Mouse (Mus musculus) hindbrain, postnatal 0 days (tissue): ENCODE measurements around the gene Mmaa. TPM values are rescaled to one million over a fixed set of nuclear protein-coding genes. Genes with fewer than 3 reads are reported as not detected.

Source experiments
- ATAC-seq: fragments of 200-750 bp; cut with Nextera tagmentation; 2 replicates; pipeline ENCODE4 v1.8.0; 2017; ENCODE audit warnings: mild to moderate bottlenecking, moderate TSS enrichment, moderate library complexity
- DNase-seq: peaks from one replicate; pipeline ENCODE4 v3.0.0-alpha.2; 2015; ENCODE audit warnings: low spot score
- H3K27ac ChIP-seq: fragments of 300-500 bp; sonication (generic); 2 replicates; pipeline ENCODE4 v1.5.1; 2014; ENCODE audit warnings: mild to moderate bottlenecking
- H3K27me3 ChIP-seq: fragments of 300-500 bp; sonication (generic); 2 replicates; pipeline ENCODE4 v1.6.1; 2014; ENCODE audit warnings: low read length, mixed read lengths; ENCODE audit not compliant: insufficient read depth
- H3K36me3 ChIP-seq: fragments of 300-500 bp; sonication (generic); 2 replicates; pipeline ENCODE4 v1.6.1; 2014; ENCODE audit warnings: low read length, mixed read lengths; ENCODE audit not compliant: insufficient read depth
- H3K4me1 ChIP-seq: fragments of 300-500 bp; sonication (generic); 2 replicates; pipeline ENCODE4 v1.6.1; 2014; ENCODE audit warnings: antibody characterized with exemption, low read length, mixed read lengths; ENCODE audit not compliant: insufficient read depth
- H3K4me2 ChIP-seq: fragments of 300-500 bp; sonication (generic); 2 replicates; pipeline ENCODE4 v1.6.1; 2014; ENCODE audit warnings: low read depth, mild to moderate bottlenecking, low read length, moderate library complexity, mixed read lengths
- H3K4me3 ChIP-seq: fragments of 300-500 bp; sonication (generic); 2 replicates; pipeline ENCODE4 v1.5.1; 2014; ENCODE audit warnings: low read length
- H3K9ac ChIP-seq: fragments of 300-500 bp; sonication (generic); replicated peaks from 2 replicates; pipeline ENCODE4 v1.6.1; 2014; ENCODE audit warnings: mild to moderate bottlenecking, low read length, moderate library complexity, mixed read lengths
- H3K9me3 ChIP-seq: fragments of 300-500 bp; sonication (generic); 2 replicates; pipeline ENCODE4 v1.6.1; 2016; ENCODE audit warnings: low read length, mixed read lengths
- CTCF ChIP-seq: IDR thresholded peaks from 2 replicates; pipeline ENCODE4 v1.5.1; 2016; ENCODE audit warnings: antibody characterized with exemption, control low read depth, low read depth
- WGBS: fragments of 180-500 bp; shearing (Covaris S2); extraction: QIAGEN DNeasy Blood & Tissue Kit; methylation state at CpG from one replicate; pipeline ENCODE4 v1.1.7; 2014; 5-methylcytosine and 5-hydroxymethylcytosine counted together
- polyA plus RNA-seq: library from polyadenylated mRNA; unstranded; fragments of >200 nt; fragmentation: Nextera tagmentation; extraction: Ambion mirVana; gene quantifications from 2 replicates; pipeline ENCODE4 v1.2.1, GENCODE M21; 2015
- total RNA-seq: library from RNA; depleted of rRNA; stranded (reverse); fragments of >200 nt; gene quantifications from 2 replicates; pipeline ENCODE4 v1.2.3, GENCODE M21; 2014

Mmaa gene
- total and polyA plus RNA-seq, 2 experiments from 2014 or later = 7.9 to 11.5 TPM

- no peak overlapping the region for H3K4me2 ChIP-seq
- no peaks in the 10 kb centered on the region for H3K36me3 ChIP-seq
- no peaks in the 10 kb centered on the region for H3K4me1 ChIP-seq
- no peaks in the 10 kb centered on the region for H3K9me3 ChIP-seq
- DNase-seq = no peak
- H3K4me3 ChIP-seq = no peak overlapping the region
- no peak for TF ChIP-seq CTCF
- 72% methylated on average over 2 of the region's 2 CpGs for WGBS
- no peak overlapping the region for H3K9ac ChIP-seq
- no peak for ATAC-seq
- no peak overlapping the region for H3K27ac ChIP-seq
- no peaks in the 10 kb centered on the region for H3K27me3 ChIP-seq
These were observed 16.1 kb upstream of the Mmaa start for GRCm38 (mm10) chr8:79310801-79311200.

DNA sequence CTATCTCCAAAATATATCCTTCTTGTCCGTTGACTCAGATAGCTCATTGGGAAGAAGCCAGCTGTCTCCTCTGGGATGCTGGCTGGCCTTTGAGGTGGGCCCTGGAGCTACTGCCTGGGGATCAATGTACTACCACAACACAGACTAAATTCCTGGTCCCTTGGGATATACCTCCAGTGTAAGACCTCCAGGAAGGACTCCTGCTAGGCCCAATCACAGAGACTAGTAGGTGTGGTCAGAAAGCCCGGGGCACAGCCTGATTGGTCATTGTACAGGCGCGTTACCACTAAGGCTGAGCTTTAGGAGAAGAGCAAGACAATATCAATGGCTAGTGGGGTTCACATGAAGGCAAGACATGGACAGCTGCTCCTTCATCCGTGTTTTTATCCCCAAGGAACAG is 11.2 kb upstream of the Mmaa start:
- no peak for ATAC-seq
- TF ChIP-seq CTCF = no peak
- no peaks in the 10 kb centered on the region for H3K4me1 ChIP-seq
- H3K27ac ChIP-seq = no peak overlapping the region
- H3K4me2 ChIP-seq = no peak overlapping the region
- no peak overlapping the region for H3K4me3 ChIP-seq
- H3K9ac ChIP-seq = no peak overlapping the region
- WGBS = 71% methylated on average over 5 of the region's 5 CpGs
- no peaks in the 10 kb centered on the region for H3K9me3 ChIP-seq
- H3K36me3 ChIP-seq = no peaks in the 10 kb centered on the region
- DNase-seq = no peak
- no peaks in the 10 kb centered on the region for H3K27me3 ChIP-seq

GRCm38 (mm10) chr8:79301548-79301947 is 6.8 kb upstream of the Mmaa start:
- no peak overlapping the region for H3K27ac ChIP-seq
- H3K9me3 ChIP-seq = no peaks in the 10 kb centered on the region
- WGBS = 86% methylated on average over 3 of the region's 3 CpGs
- DNase-seq (no peak), ATAC-seq (no peak)
- H3K4me3 ChIP-seq = no peak overlapping the region
- no peaks in the 10 kb centered on the region for H3K27me3 ChIP-seq
- H3K4me1 ChIP-seq = no peaks in the 10 kb centered on the region
- no peak for TF ChIP-seq CTCF
- H3K36me3 ChIP-seq = no peaks in the 10 kb centered on the region
- no peak overlapping the region for H3K9ac ChIP-seq
- H3K4me2 ChIP-seq = no peak overlapping the region

- H3K4me3 ChIP-seq = no peak overlapping the region
- TF ChIP-seq CTCF = 0 out of 2 replicates have a peak, but pooled peaks have one; percentile 10
- no peak overlapping the region for H3K9ac ChIP-seq
- no peaks in the 10 kb centered on the region for H3K4me1 ChIP-seq
- H3K9me3 ChIP-seq = no peaks in the 10 kb centered on the region
- no peak overlapping the region for H3K27ac ChIP-seq
- H3K27me3 ChIP-seq = no peaks in the 10 kb centered on the region
- WGBS = 84% methylated on average over 5 of the region's 5 CpGs
- no peak overlapping the region for H3K4me2 ChIP-seq
- no peaks in the 10 kb centered on the region for H3K36me3 ChIP-seq
- no peak for ATAC-seq
- DNase-seq = no peak
These were observed 5.0 kb upstream of the Mmaa start for GRCm38 (mm10) chr8:79299704-79300103.

DNA sequence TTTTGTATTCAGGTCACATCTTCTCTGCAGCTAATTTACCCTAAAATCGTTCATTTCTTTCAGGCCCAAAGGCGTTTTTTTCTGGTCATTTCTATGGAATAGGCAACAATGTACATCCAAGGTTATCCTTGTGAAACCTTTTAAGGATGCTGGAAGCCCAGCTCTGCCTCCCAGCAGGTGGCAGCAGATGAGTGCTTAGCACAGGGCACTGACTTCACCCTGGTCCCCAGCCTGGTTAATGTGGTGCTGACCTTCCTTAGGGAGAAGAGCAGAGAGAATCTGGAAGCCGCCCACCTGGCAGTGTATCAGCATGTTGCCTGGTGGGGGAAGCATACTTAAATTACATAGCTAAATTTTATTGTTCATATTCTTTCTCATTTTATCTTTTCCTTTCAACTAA is 3.0 kb upstream of the Mmaa start:
- Histone ChIP-seq H3K4me2 (no peak overlapping the region), H3K9me3 (no peaks in the 10 kb centered on the region), H3K4me3 (no peak overlapping the region), H3K27ac (no peak overlapping the region), H3K9ac (no peak overlapping the region), H3K27me3 (no peaks in the 10 kb centered on the region), H3K36me3 (no peaks in the 10 kb centered on the region), H3K4me1 (peaks cover 11% of the 10 kb centered on the region)
- WGBS = 26% methylated on average over 3 of the region's 3 CpGs
- TF ChIP-seq CTCF = peak; percentile 87
- no peak for ATAC-seq
- DNase-seq = peak; percentile 85

- ATAC-seq = no peak
- H3K4me1 ChIP-seq = peaks cover 11% of the 10 kb centered on the region
- H3K4me2 ChIP-seq = peak overlapping the region; percentile 67
- no peaks in the 10 kb centered on the region for H3K36me3 ChIP-seq
- H3K27ac ChIP-seq = peak overlapping the region; percentile 96
- H3K9me3 ChIP-seq = no peaks in the 10 kb centered on the region
- TF ChIP-seq CTCF = no peak; the same call in 1 of the 2 replicates
- H3K4me3 ChIP-seq = peak overlapping the region; percentile 64
- 17% methylated on average over 18 of the region's 18 CpGs for WGBS
- no peaks in the 10 kb centered on the region for H3K27me3 ChIP-seq
- peak overlapping the region; percentile 83 for H3K9ac ChIP-seq
- DNase-seq = no peak
These were observed 754 bp upstream of the Mmaa start for GRCm38 (mm10) chr8:79295276-79296105.

DNA sequence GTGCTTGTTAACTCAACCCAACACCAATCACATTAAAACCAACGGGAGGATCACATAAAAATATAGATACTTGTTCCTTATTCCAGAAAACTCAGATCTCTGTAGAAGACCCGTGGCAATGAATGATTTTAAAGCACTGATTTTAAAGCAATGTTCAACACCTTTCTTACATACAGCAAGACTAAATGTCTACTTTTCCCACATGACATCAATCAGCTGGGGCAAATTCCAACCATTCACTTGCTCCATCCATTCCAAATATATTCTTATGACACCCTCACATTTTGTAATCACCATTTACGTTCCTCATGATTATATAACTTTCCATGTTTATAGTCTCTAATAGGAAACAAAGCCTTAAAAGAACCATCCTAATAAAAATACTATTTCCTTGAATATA is 896 bp downstream of the Mmaa start:
- DNase-seq = no peak
- 0 out of 2 replicates have a peak overlapping the region, but pooled peaks have one; percentile 41 for H3K27ac ChIP-seq
- H3K4me1 ChIP-seq = peaks cover 11% of the 10 kb centered on the region
- no peaks in the 10 kb centered on the region for H3K9me3 ChIP-seq
- H3K4me3 ChIP-seq = peak overlapping the region; percentile 64
- peak overlapping the region; percentile 67 for H3K4me2 ChIP-seq
- H3K9ac ChIP-seq = peak overlapping the region; percentile 83
- H3K36me3 ChIP-seq = no peaks in the 10 kb centered on the region
- WGBS = 61% methylated on average over 3 of the region's 3 CpGs
- no peak for ATAC-seq
- TF ChIP-seq CTCF = no peak
- no peaks in the 10 kb centered on the region for H3K27me3 ChIP-seq
